Mouse (Mus musculus) kidney, postnatal 0 days (tissue): ENCODE data around the gene Fam19a1. TPM values are rescaled to one million over a fixed set of nuclear protein-coding genes. Genes with fewer than 3 reads are reported as not detected.
A peak's percentile ranks its signal among the peaks of the same experiment; 100 is the strongest.

Source experiments
- ATAC-seq: fragments of 200-750 bp; cut with Nextera tagmentation; replicated peaks from 2 replicates; pipeline ENCODE4 v1.8.0; 2017; ENCODE audit warnings: low read depth, moderate number of reproducible peaks, moderate TSS enrichment, moderate library complexity; ENCODE audit not compliant: low FRiP score
- DNase-seq: peaks from one replicate; pipeline ENCODE4 v3.0.0-alpha.2; 2016; ENCODE audit warnings: low spot score
- H3K27ac ChIP-seq: fragments of 300-500 bp; sonication (generic); 2 replicates; pipeline ENCODE4 v1.5.1; 2014; ENCODE audit warnings: mild to moderate bottlenecking
- H3K27me3 ChIP-seq: fragments of 300-500 bp; sonication (generic); 2 replicates; pipeline ENCODE4 v1.6.1; 2014; ENCODE audit warnings: low read length, mixed read lengths; ENCODE audit not compliant: insufficient read depth
- H3K36me3 ChIP-seq: fragments of 300-500 bp; sonication (generic); 2 replicates; pipeline ENCODE4 v1.6.1; 2014; ENCODE audit warnings: low read length, mixed read lengths; ENCODE audit not compliant: insufficient read depth
- H3K4me1 ChIP-seq: fragments of 300-500 bp; sonication (generic); replicated peaks from 2 replicates; pipeline ENCODE4 v1.6.1; 2014; ENCODE audit warnings: antibody characterized with exemption, low read length, mixed read lengths; ENCODE audit not compliant: insufficient read depth
- H3K4me2 ChIP-seq: fragments of 300-500 bp; sonication (generic); 2 replicates; pipeline ENCODE4 v1.6.1; 2014; ENCODE audit warnings: mild to moderate bottlenecking, low read length, moderate library complexity, mixed read lengths
- H3K4me3 ChIP-seq: fragments of 300-500 bp; sonication (generic); replicated peaks from 2 replicates; pipeline ENCODE4 v1.5.1; 2014; ENCODE audit warnings: low read depth, low read length
- H3K9ac ChIP-seq: fragments of 300-500 bp; sonication (generic); 2 replicates; pipeline ENCODE4 v1.6.1; 2014; ENCODE audit warnings: low read depth, low read length
- H3K9me3 ChIP-seq: fragments of 300-500 bp; sonication (generic); replicated peaks from 2 replicates; pipeline ENCODE4 v1.6.1; 2016; ENCODE audit warnings: low read length, inconsistent platforms, mixed read lengths
- CTCF ChIP-seq: IDR thresholded peaks from 2 replicates; pipeline ENCODE4 v1.5.1; 2016; ENCODE audit warnings: antibody characterized with exemption, low read depth, mild to moderate bottlenecking, moderate library complexity
- WGBS: fragments of 180-500 bp; shearing (Covaris S2); extraction: QIAGEN DNeasy Blood & Tissue Kit; methylation state at CpG from one replicate; pipeline ENCODE4 v1.1.7; 2014; 5-methylcytosine and 5-hydroxymethylcytosine counted together
- polyA plus RNA-seq: library from polyadenylated mRNA; unstranded; fragments of >200 nt; fragmentation: Nextera tagmentation; extraction: Ambion mirVana; gene quantifications from 2 replicates; pipeline ENCODE4 v1.2.1, GENCODE M21; 2015

Gene Fam19a1
- polyA plus RNA-seq, 1 experiment from 2014 or later = 3.8 TPM

GRCm38 (mm10) chr6:96418866-96419265, 305.9 kb downstream of the Fam19a1 start:
- Histone ChIP-seq H3K9ac (no peak overlapping the region), H3K27ac (no peak overlapping the region), H3K27me3 (no peaks in the 10 kb centered on the region), H3K36me3 (no peaks in the 10 kb centered on the region), H3K4me3 (no peak overlapping the region), H3K9me3 (no peaks in the 10 kb centered on the region), H3K4me2 (no peak overlapping the region), H3K4me1 (no peaks in the 10 kb centered on the region)
- 92% methylated on average over 4 of the region's 4 CpGs for WGBS
- TF ChIP-seq CTCF = no peak
- DNase-seq = no peak
- ATAC-seq = no peak

DNA sequence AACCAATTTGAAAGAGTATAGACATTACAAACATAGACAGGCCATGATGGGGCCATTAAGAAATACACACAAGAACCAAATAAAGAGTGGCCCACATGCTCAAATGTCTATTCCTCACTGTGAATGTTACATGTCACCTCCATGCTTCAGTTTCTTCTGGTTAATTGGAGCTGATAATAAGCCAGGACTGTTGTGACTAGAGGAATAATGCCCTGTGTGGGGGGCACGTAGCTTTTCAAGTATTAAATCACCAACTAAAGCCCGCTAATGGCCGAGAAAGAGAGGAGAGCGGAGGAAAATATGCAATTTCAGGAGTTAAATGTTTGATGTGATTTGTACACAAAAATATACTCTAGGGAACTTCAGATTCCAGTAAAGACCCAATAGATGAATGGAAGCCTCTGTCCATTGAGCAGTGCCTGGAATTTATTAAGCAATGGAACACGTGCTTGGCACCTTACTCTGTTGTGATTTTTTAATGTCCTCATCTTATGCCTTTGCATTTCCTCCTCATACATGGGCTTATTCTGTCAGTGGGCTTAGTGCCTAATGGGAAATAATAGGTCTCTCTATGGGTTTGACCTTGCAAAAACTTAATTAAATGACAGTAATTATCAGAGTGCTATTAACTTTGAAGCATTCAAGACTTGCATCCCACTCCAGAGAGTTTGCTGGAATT, 306.9 kb downstream of the Fam19a1 start:
- Histone ChIP-seq H3K27ac (no peak overlapping the region), H3K9me3 (no peaks in the 10 kb centered on the region), H3K27me3 (no peaks in the 10 kb centered on the region), H3K9ac (no peak overlapping the region), H3K4me2 (no peak overlapping the region), H3K4me1 (no peaks in the 10 kb centered on the region), H3K4me3 (no peak overlapping the region), H3K36me3 (no peaks in the 10 kb centered on the region)
- no peak for ATAC-seq
- 85% methylated on average over 5 of the region's 5 CpGs for WGBS
- TF ChIP-seq CTCF = no peak
- DNase-seq = no peak

- Histone ChIP-seq H3K4me3 (no peak overlapping the region), H3K36me3 (no peaks in the 10 kb centered on the region), H3K9me3 (no peaks in the 10 kb centered on the region), H3K27ac (no peak overlapping the region), H3K27me3 (no peaks in the 10 kb centered on the region), H3K4me2 (no peak overlapping the region), H3K4me1 (no peaks in the 10 kb centered on the region), H3K9ac (no peak overlapping the region)
- peak; percentile 38 for DNase-seq
- no peak for TF ChIP-seq CTCF
- 52% methylated on average over 2 of the region's 2 CpGs for WGBS
- ATAC-seq = no peak
These were observed 307.6 kb downstream of the Fam19a1 start for GRCm38 (mm10) chr6:96420515-96420914.

DNA sequence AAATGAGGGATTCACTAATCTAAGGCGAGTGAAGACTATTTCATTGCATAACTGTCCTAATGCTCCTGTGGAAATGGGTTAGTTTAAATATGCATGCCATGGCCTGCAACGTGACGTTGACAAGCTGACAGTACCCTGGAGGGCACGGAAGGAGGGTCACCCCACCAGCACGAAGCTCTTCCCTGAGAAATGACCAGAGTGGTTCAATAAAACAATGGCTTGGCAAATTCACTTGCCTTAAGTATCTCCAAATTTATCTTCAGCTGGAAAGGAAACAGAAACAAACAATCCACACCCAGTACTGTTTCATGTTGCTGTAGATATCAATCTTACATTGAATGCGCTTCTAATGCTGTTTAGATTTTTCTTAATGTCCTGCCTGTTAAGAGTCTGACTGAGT, 316.4 kb downstream of the Fam19a1 start:
- Histone ChIP-seq H3K36me3 (no peaks in the 10 kb centered on the region), H3K27me3 (no peaks in the 10 kb centered on the region), H3K4me1 (no peaks in the 10 kb centered on the region), H3K4me2 (no peak overlapping the region), H3K9ac (no peak overlapping the region), H3K4me3 (no peak overlapping the region), H3K27ac (no peak overlapping the region), H3K9me3 (no peaks in the 10 kb centered on the region)
- DNase-seq (no peak), ATAC-seq (no peak)
- no peak for TF ChIP-seq CTCF
- WGBS = 66% methylated on average over 6 of the region's 6 CpGs

GRCm38 (mm10) chr6:96432397-96432796, 319.4 kb downstream of the Fam19a1 start:
- no peak overlapping the region for H3K4me3 ChIP-seq
- TF ChIP-seq CTCF = peak; percentile 60
- no peak overlapping the region for H3K27ac ChIP-seq
- no peaks in the 10 kb centered on the region for H3K36me3 ChIP-seq
- 72% methylated on average over 3 of the region's 3 CpGs for WGBS
- DNase-seq (peak; percentile 25), ATAC-seq (no peak)
- no peaks in the 10 kb centered on the region for H3K9me3 ChIP-seq
- H3K27me3 ChIP-seq = no peaks in the 10 kb centered on the region
- H3K4me1 ChIP-seq = no peaks in the 10 kb centered on the region
- no peak overlapping the region for H3K9ac ChIP-seq
- no peak overlapping the region for H3K4me2 ChIP-seq

GRCm38 (mm10) chr6:96433896-96434295, 320.9 kb downstream of the Fam19a1 start:
- no peaks in the 10 kb centered on the region; the same call in 1 of the 2 replicates for H3K4me1 ChIP-seq
- no peak for TF ChIP-seq CTCF
- no peaks in the 10 kb centered on the region for H3K9me3 ChIP-seq
- no peak overlapping the region for H3K4me3 ChIP-seq
- WGBS = 79% methylated on average over 1 of the region's 1 CpGs
- no peaks in the 10 kb centered on the region for H3K27me3 ChIP-seq
- H3K27ac ChIP-seq = no peak overlapping the region
- no peak overlapping the region for H3K4me2 ChIP-seq
- DNase-seq (no peak), ATAC-seq (no peak)
- no peaks in the 10 kb centered on the region for H3K36me3 ChIP-seq
- H3K9ac ChIP-seq = no peak overlapping the region

DNA sequence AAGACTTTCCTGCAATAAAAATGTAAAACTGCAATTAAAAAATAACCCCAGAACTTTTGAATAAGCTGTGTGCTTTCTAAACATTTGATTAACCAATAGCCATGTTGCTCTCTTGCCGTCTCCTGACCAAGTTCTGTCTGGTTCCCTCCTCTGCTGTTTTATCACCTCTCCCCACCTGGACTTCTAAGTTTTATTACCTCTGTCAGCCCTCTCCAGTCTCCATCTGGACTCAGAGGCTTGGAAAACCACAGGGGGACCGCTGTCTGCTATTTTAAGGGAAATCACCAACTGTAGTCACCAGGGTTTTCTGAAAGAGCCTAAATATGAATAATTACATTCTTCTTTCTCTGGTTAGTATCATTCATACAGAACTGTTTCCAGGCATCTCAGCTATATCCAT, 322.6 kb downstream of the Fam19a1 start:
- no peak for ATAC-seq
- H3K9ac ChIP-seq = no peak overlapping the region
- no peak overlapping the region for H3K4me3 ChIP-seq
- DNase-seq = peak; percentile 1
- WGBS = 30% methylated on average over 2 of the region's 2 CpGs
- no peaks in the 10 kb centered on the region for H3K9me3 ChIP-seq
- no peak for TF ChIP-seq CTCF
- peaks cover 3% of the 10 kb centered on the region; the same call in 1 of the 2 replicates for H3K4me1 ChIP-seq
- no peaks in the 10 kb centered on the region for H3K36me3 ChIP-seq
- H3K27ac ChIP-seq = no peak overlapping the region
- no peak overlapping the region for H3K4me2 ChIP-seq
- H3K27me3 ChIP-seq = no peaks in the 10 kb centered on the region
